Mouse (Mus musculus) kidney, postnatal 10 days (tissue): Measurements from ENCODE around the gene Syt1.

Experiments
- DNase-seq: peaks from one replicate; pipeline ENCODE4 v3.0.0; 2021; ENCODE audit warnings: mixed read lengths

Gene Syt1

GRCm38 (mm10) chr10:108743759-108744158 is 267.0 kb downstream of the Syt1 start:
- DNase-seq: no peak

GRCm38 (mm10) chr10:108733982-108734381 is 276.8 kb downstream of the Syt1 start:
- peak; percentile 21 for DNase-seq

GRCm38 (mm10) chr10:108728961-108729360 is 281.8 kb downstream of the Syt1 start:
- DNase-seq: no peak

DNA sequence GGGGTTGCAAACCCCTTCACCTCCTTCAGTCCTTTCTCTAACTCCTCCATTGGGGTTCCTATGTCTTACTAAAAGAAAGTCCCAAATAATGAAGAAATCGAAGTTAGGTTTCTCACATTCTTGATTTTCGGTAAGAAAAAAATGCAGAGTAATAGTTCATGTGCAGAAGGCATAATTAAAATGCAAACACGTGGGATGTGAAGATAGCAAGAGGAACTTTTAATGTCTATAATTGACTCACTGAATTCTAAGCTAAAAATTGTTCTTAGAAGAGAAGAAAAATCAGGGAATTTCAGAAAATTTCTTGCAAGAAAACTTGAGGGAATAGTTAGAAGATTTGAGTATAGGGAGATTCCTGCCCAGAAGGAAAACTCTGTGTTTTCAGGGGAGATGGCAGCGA is 284.4 kb downstream of the Syt1 start:
- no peak for DNase-seq

GRCm38 (mm10) chr10:108724878-108725277 is 285.9 kb downstream of the Syt1 start:
- no peak for DNase-seq

DNA sequence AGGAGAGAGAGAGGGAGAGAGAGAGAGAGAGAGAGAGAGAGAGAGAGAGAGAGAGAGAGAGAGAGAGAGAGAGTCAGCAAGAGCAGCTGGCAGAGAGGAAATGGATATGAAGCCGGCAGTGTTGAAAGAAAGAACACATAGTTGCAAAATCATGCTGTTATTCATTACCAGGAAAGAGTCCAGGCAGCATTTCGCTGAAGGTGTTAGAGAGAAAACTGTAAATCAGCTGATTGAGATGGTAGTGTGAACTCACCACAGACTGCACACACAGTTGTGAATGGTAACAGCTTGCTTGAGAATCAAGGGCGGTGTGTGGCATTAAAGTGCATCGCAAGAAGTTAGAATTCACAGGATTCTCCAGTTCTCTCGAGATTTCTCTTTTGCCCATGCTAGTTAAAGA is 300.3 kb downstream of the Syt1 start:
- DNase-seq: no peak

DNA sequence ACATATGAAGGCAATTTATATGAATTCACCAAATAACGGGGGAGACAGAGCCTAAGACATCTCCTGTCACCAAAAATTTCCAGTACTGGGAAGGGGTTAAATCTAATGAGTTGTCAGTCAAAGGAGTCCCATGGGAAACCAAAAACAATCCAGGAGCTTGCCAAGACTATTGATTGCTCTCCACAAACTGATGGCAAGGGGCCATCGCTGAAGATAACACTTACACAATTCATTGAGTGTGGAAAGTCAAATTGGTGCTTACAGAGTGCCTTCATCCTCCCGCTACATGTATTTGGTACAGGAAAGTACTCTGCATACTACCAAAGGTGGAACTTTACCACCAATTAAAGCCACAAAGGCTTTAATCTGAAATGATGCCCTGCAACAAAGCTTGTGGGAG is 305.1 kb downstream of the Syt1 start:
- DNase-seq: no peak

DNA sequence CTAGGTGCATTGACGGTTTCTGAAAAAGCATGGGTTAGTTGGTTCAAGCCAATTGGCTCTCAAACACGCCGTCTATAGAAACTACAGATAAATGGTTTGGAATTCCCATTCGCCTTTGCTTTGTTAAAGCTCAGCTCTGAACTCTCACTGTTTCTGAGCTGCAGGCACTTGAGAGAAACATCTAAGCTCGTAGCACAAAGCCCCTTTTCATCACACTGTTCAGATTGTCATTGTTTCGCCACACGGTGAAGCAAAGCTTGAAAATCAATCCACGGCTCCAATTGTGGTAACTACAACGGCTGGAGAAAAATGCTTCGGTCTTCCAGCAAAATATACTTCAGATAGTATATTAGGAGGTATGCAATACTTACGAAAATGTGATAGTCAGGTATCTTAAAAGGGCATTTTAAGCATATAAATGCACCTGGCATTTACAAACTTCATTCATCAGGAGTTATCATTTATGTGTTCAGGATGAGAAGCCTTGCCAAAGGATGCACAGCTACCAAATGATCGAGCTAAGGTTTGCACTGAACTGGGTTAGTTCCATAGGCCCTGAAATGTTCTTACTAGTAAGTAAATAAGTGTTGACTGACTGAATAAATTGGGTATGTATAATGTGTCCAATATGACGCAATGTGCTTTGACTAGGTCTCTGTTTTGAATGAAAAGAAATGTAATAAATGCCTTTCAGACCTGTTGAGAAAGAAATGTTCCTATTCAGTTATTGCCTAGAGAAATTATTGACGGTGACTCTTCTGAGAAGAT is 309.2 kb downstream of the Syt1 start:
- DNase-seq: no peak

DNA sequence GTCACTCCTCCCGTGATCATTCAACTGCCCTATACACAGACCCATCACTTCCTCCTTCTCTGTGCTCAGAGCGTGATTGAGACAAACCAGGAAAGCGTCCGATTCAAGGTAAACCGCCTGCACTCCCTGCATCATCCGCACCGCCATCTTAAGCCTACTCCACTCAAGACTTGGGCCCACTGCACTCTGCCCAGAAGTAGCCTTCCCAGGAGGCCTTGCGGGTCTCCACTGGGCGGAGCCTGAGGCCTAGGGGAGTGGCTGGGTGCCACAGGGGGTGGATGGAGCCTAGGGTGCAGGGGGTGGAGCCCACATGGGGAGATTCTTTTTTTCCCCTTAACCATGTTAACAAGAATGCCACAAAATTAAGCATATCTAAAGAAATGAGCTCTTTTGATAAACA is 310.8 kb downstream of the Syt1 start, which contains the start of gene Gm5136:
TSS of gene Gm5136 (minus strand) at position 215 of the 400 bp plus-strand sequence.
- DNase-seq: no peak

GRCm38 (mm10) chr10:108697062-108697461 is 313.7 kb downstream of the Syt1 start:
- DNase-seq: no peak

GRCm38 (mm10) chr10:108690954-108691353 is 319.8 kb downstream of the Syt1 start:
- DNase-seq: no peak

GRCm38 (mm10) chr10:108686696-108687095 is 324.1 kb downstream of the Syt1 start:
- no peak for DNase-seq

GRCm38 (mm10) chr10:108679675-108680390 is 330.9 kb downstream of the Syt1 start:
- no peak for DNase-seq

DNA sequence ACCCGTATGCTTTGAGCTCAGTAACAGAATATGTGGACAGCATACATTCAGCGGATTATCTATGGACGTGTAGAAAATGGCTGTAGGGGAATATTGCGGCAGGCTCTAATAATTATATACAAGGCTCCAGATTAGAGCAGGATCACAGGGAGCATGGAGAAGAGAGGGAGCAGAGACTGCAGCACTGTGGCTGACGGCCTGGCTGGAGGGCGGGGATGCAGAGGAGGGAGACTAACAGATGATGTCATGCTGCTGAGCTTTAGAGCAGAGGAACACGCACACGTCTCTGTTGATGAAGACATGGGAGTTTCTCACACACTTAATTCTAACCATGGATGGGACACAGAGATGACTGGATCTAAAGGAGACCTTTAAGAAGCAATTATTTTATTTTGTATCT is 333.7 kb downstream of the Syt1 start:
- DNase-seq: no peak

DNA sequence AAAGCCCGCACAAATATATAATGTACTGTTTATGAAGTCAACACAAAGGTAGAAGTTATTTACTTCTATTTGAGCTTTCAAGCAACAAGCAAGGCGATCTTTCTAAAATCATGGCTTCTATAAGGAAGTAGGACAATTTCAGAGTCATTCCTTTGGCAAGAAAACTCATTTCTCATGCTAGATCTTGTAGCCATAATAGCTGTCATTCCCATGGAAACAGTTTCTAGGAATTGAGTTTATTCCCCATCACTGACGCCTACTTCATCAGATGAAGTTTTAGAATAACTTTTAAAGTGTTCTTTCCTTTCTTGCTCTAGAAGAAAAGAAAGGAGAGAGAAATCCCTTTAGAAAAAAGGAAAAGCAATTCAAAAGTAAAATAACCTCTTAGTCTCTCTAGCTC is 341.8 kb downstream of the Syt1 start:
- no peak for DNase-seq

DNA sequence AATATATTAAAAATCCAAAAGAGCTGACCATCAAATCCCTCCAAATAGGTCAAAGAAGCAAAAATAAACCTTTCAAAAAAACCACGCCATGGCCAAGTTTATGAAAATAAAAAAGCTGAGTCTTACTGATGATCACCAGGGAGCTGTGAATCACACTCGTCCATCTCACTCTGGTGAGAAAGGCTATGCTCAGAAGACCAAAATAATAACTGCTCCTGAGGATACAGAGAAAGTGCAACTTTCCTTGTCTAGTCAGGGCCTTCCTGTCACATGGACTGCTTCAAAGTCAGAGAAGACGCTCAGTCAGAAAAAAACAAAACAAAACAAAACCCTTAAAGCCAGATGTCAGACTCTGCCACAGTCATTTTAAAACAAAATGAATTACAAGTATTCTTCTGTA is 350.5 kb downstream of the Syt1 start:
- DNase-seq: no peak

DNA sequence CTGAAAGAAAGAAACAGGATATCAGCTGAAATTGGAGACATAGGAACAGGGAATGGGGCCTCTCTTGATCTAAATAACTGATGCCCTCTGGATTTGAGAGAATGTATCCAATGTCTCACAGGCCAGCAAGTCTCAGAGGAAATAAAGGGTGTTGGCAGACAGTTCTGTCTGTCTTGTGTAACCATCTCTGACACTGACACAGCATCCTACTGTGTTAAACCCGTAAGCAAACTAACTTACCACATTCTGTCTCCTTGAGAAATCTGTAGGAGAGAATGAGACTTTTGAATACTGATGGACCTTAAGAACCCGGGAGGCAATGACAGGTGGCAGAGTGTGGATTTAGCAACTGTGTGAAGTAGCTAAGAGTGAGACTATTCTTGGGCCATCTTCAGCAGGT is 352.5 kb downstream of the Syt1 start:
- DNase-seq: no peak

DNA sequence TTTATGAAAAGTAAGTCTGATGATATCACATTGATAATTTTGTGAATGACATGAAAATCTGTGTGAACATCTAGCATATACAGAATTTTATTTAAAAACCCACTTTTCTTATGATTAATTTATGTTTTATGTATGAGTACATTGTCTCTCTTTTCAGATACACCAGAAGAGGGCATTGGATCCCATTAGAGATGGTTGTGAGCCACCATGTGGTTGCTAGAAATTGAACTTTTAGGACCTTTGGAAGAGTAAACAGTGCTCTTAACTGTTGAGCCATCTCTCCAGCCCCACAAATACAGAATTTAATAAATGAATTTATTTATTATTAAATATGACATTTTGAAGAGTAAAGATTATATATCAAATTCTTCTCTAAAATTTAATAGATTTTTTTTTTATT is 353.1 kb downstream of the Syt1 start:
- no peak for DNase-seq

- DNase-seq: no peak
Measured at GRCm38 (mm10) chr10:108656898-108657297, 353.9 kb downstream of the Syt1 start.

- DNase-seq: no peak
Measured at GRCm38 (mm10) chr10:108655074-108655473, 355.7 kb downstream of the Syt1 start.

GRCm38 (mm10) chr10:108652831-108653230 is 358.0 kb downstream of the Syt1 start:
- DNase-seq: no peak

DNA sequence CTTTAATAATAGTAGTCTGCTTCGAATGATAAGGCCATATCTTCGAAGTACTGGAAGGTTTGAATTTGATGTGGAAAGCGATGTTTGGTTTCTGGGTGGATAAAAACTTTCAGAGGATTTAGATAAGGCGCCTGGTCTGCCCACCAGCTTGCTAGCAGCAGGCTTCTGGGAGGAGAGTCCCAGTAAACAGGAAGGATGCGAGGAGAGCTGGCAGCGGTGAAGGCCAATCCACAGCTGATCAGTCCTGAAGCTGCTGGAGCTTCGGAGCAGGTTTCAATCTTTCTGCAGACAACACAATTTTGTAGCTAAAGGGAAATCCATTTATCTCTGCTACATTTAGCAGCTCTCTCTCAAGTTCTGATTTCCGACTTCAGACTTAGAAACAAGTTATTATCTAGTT is 358.7 kb downstream of the Syt1 start:
- DNase-seq: no peak

GRCm38 (mm10) chr10:108649174-108649573 is 361.6 kb downstream of the Syt1 start:
- no peak for DNase-seq

GRCm38 (mm10) chr10:108643915-108644314 is 366.9 kb downstream of the Syt1 start:
- DNase-seq: no peak
